Mouse (Mus musculus) adrenal gland (tissue): Measurements from ENCODE around the gene Tmem98.

Experiments used
- intact Hi-C: fragments of 180-260 bp; cut with DNase I; formaldehyde crosslinking; loops from one replicate; pipeline ENCODE4 v1.15.1; 2025

Tmem98 gene

GRCm38 (mm10) chr11:80789647-80790240 lies 20.2 kb upstream of the Tmem98 start:
- intact Hi-C loops, result no loop called here

GRCm38 (mm10) chr11:80790413-80790812 lies 19.6 kb upstream of the Tmem98 start:
- intact Hi-C loops, result no loop called here

GRCm38 (mm10) chr11:80791677-80792432 lies 18.1 kb upstream of the Tmem98 start:
- intact Hi-C loops, result no loop called here

- intact Hi-C loops, result no loop called here
Observed at GRCm38 (mm10) chr11:80793386-80793785, 16.6 kb upstream of the Tmem98 start.

GRCm38 (mm10) chr11:80794290-80794689 lies 15.7 kb upstream of the Tmem98 start:
- intact Hi-C loops, result no loop called here

- intact Hi-C loops, result loop anchor here (5.0 kb wide), 1 partner anchor 98 kb away; no protein-coding TSS in a partner anchor
Observed at GRCm38 (mm10) chr11:80795431-80795830, 14.5 kb upstream of the Tmem98 start.

GRCm38 (mm10) chr11:80799979-80800378 lies 10.0 kb upstream of the Tmem98 start:
- intact Hi-C loops, result loop anchor here (5.0 kb wide), 1 partner anchor 103 kb away; no protein-coding TSS in a partner anchor

- intact Hi-C loops, result no loop called here
Observed at GRCm38 (mm10) chr11:80802706-80803105, 7.3 kb upstream of the Tmem98 start.

- intact Hi-C loops, result no loop called here
Observed at GRCm38 (mm10) chr11:80808551-80809070, 1.4 kb upstream of the Tmem98 start.

- intact Hi-C loops, result no loop called here
Observed at GRCm38 (mm10) chr11:80809666-80809992, 346 bp upstream of the Tmem98 start.

- intact Hi-C loops, result loop anchor here (10.0 kb wide), 1 partner anchor 196 kb away; no protein-coding TSS in a partner anchor
Observed at GRCm38 (mm10) chr11:80811156-80811555, 1.2 kb downstream of the Tmem98 start.

GRCm38 (mm10) chr11:80815354-80815753 lies 5.4 kb downstream of the Tmem98 start:
- intact Hi-C loops, result loop anchor here (5.0 to 10.0 kb wide), 2 partner anchors 118 to 201 kb away; no protein-coding TSS in a partner anchor

GRCm38 (mm10) chr11:80818060-80818697 lies 8.2 kb downstream of the Tmem98 start:
- intact Hi-C loops, result loop anchor here (5.0 to 10.0 kb wide), 2 partner anchors 121 to 203 kb away; no protein-coding TSS in a partner anchor

GRCm38 (mm10) chr11:80820085-80820484 lies 10.1 kb downstream of the Tmem98 start:
- intact Hi-C loops, result no loop called here

GRCm38 (mm10) chr11:80821296-80821695 lies 11.3 kb downstream of the Tmem98 start:
- intact Hi-C loops, result no loop called here

- intact Hi-C loops, result no loop called here
Observed at GRCm38 (mm10) chr11:80821794-80822193, 11.8 kb downstream of the Tmem98 start.

GRCm38 (mm10) chr11:80835395-80835794 lies 25.4 kb downstream of the Tmem98 start:
- intact Hi-C loops, result no loop called here

- intact Hi-C loops, result no loop called here
Observed at GRCm38 (mm10) chr11:80835841-80836240, 25.9 kb downstream of the Tmem98 start.

- intact Hi-C loops, result no loop called here
Observed at GRCm38 (mm10) chr11:80838724-80839123, 28.7 kb downstream of the Tmem98 start.

GRCm38 (mm10) chr11:80843435-80843834 lies 33.5 kb downstream of the Tmem98 start:
- intact Hi-C loops, result no loop called here

GRCm38 (mm10) chr11:80845486-80845885 lies 35.5 kb downstream of the Tmem98 start:
- intact Hi-C loops, result no loop called here

GRCm38 (mm10) chr11:80846115-80846514 lies 36.1 kb downstream of the Tmem98 start:
- intact Hi-C loops, result no loop called here
